Mouse (Mus musculus) liver, adult 2 months (tissue): ENCODE results near the gene 4921539E11Rik. TPM values are rescaled to one million over a fixed set of nuclear protein-coding genes. Genes with fewer than 3 reads are reported as not detected.

ENCODE experiments used
- DNase-seq: peaks from one replicate; pipeline ENCODE4 v3.0.0-alpha.2; 2011; ENCODE audit warnings: low read depth, low spot score; ENCODE audit errors: extremely low read depth
- H3K27ac ChIP-seq: fragments of 200-500 bp; replicated peaks from 2 replicates; pipeline ENCODE4 v1.5.1; 2012; ENCODE audit warnings: low read depth, mild to moderate bottlenecking, control low read depth, inconsistent platforms, low read length; ENCODE audit not compliant: insufficient read depth
- H3K27me3 ChIP-seq: fragments of 200-500 bp; 2 replicates; pipeline ENCODE4 v1.6.1; 2012; ENCODE audit warnings: mild to moderate bottlenecking, moderate library complexity, low read length, inconsistent platforms; ENCODE audit not compliant: control insufficient read depth, insufficient read depth
- H3K36me3 ChIP-seq: fragments of 200-500 bp; 2 replicates; pipeline ENCODE4 v1.6.1; 2012; ENCODE audit warnings: low read length, inconsistent platforms; ENCODE audit not compliant: control insufficient read depth, insufficient read depth
- H3K4me1 ChIP-seq: fragments of 200-500 bp; 2 replicates; pipeline ENCODE4 v1.6.1; 2011; ENCODE audit warnings: low read length; ENCODE audit not compliant: control insufficient read depth, insufficient read depth
- H3K4me3 ChIP-seq: fragments of 200-500 bp; 2 replicates; pipeline ENCODE4 v1.5.1; 2011; ENCODE audit warnings: low read depth, mild to moderate bottlenecking, control low read depth, low read length, moderate library complexity; ENCODE audit not compliant: insufficient read depth
- H3K79me2 ChIP-seq: fragments of 200-500 bp; 2 replicates; pipeline ENCODE4 v1.6.1; 2012; ENCODE audit warnings: inconsistent platforms, mild to moderate bottlenecking, low read length, moderate library complexity; ENCODE audit not compliant: control insufficient read depth, insufficient read depth
- H3K9ac ChIP-seq: fragments of 200-500 bp; 2 replicates; pipeline ENCODE4 v1.6.1; 2012; ENCODE audit warnings: low read depth, mild to moderate bottlenecking, control low read depth, inconsistent platforms, low read length
- CTCF ChIP-seq: fragments of 200-500 bp; IDR thresholded peaks from 2 replicates; pipeline ENCODE4 v1.5.1; 2011; ENCODE audit warnings: low read depth, low read length, control low read depth
- POLR2A ChIP-seq: fragments of 200-500 bp; IDR thresholded peaks from 2 replicates; pipeline ENCODE4 v1.6.1; 2011; ENCODE audit warnings: low read length, control low read depth; ENCODE audit not compliant: insufficient read depth; ENCODE audit errors: extremely low read depth
- WGBS: fragments of 180-500 bp; shearing (Covaris S2); methylation state at CpG from one replicate; pipeline ENCODE4 v1.1.7; 2018; 5-methylcytosine and 5-hydroxymethylcytosine counted together
- polyA plus RNA-seq: library from polyadenylated mRNA; depleted of rRNA; stranded (reverse); fragments of >200 nt; gene quantifications from 2 replicates; pipeline ENCODE4 v1.2.3, GENCODE M21; 2012; rRNA removed
- total RNA-seq: library from RNA; depleted of rRNA; stranded (reverse); fragments of >200 nt; gene quantifications from 2 replicates; pipeline ENCODE4 v1.2.3, GENCODE M21; 2014; rRNA removed

Gene 4921539E11Rik
- total and polyA plus RNA-seq, 2 experiments, result not detected

- no peak overlapping the region for H3K27ac ChIP-seq
- H3K79me2 ChIP-seq, result no peaks in the 10 kb centered on the region; the same call in 1 of the 2 replicates
- no peaks in the 10 kb centered on the region for H3K27me3 ChIP-seq
- H3K4me1 ChIP-seq, result no peaks in the 10 kb centered on the region; the same call in 1 of the 2 replicates
- H3K36me3 ChIP-seq, result peaks cover 72% of the 10 kb centered on the region
- no peak overlapping the region for H3K9ac ChIP-seq
- 91% methylated on average over 2 of the region's 2 CpGs for WGBS
- H3K4me3 ChIP-seq, result no peak overlapping the region
- DNase-seq, result peak; percentile 39
- TF ChIP-seq CTCF (peak; percentile 24; the same call in 1 of the 2 replicates), POLR2A (no peak)
These were observed 98.2 kb downstream of the 4921539E11Rik start for GRCm38 (mm10) chr4:103192421-103192820.

GRCm38 (mm10) chr4:103188786-103189640, 101.7 kb downstream of the 4921539E11Rik start:
- WGBS, result 94% methylated on average over 8 of the region's 8 CpGs
- TF ChIP-seq CTCF (no peak), POLR2A (no peak)
- peaks cover 73% of the 10 kb centered on the region for H3K36me3 ChIP-seq
- no peaks in the 10 kb centered on the region; the same call in 1 of the 2 replicates for H3K79me2 ChIP-seq
- no peak overlapping the region for H3K4me3 ChIP-seq
- DNase-seq, result no peak
- no peaks in the 10 kb centered on the region for H3K27me3 ChIP-seq
- no peak overlapping the region for H3K27ac ChIP-seq
- H3K4me1 ChIP-seq, result no peaks in the 10 kb centered on the region
- H3K9ac ChIP-seq, result no peak overlapping the region

Other genes with a start within 250 kb of the 4921539E11Rik start
- gene Mier1, start 176.5 kb downstream of the 4921539E11Rik start, total RNA-seq, result 25.4 TPM in 2 replicates
- 4.3 and 7.3 TPM in 2 replicates for gene Mier1, start 176.5 kb downstream of the 4921539E11Rik start, polyA plus RNA-seq
- 0.46 and 0.74 TPM in 2 replicates for gene Wdr78, start 176.3 kb downstream of the 4921539E11Rik start, total RNA-seq
- 0.10 and 0.22 TPM in 2 replicates for gene Wdr78, start 176.3 kb downstream of the 4921539E11Rik start, polyA plus RNA-seq
- 27.8 and 37.1 TPM in 2 replicates for gene Slc35d1, start 75.7 kb downstream of the 4921539E11Rik start, total RNA-seq
- gene Slc35d1, start 75.7 kb downstream of the 4921539E11Rik start, polyA plus RNA-seq, result 29.1 TPM in 2 replicates
- gene Oma1, start 22.9 kb upstream of the 4921539E11Rik start, total RNA-seq, result 16.0 and 16.6 TPM in 2 replicates
- 12.3 and 14.2 TPM in 2 replicates for gene Oma1, start 22.9 kb upstream of the 4921539E11Rik start, polyA plus RNA-seq